Comparison of ENCODE assay signal across 8 mouse cellular contexts in genomic region chr4:95153737-95154287, GRCm38 (mm10).
DNase-seq lines count a peak whose midpoint lies in the region; ATAC-seq lines count a peak whose summit lies in the region.

No protein-coding gene starts in this region.

- no peak overlapping the region for H3K4me3 ChIP-seq in hindbrain, embryonic 16.5 days (ENCODE audit: low read length)
- H3K4me3 ChIP-seq in liver, embryonic 11.5 days (ENCODE audit: low read depth, low read length), result no peak overlapping the region

- peak; percentile 74 for ATAC-seq in hindbrain, embryonic 16.5 days
- peak; percentile 78 for ATAC-seq in liver, embryonic 11.5 days (replicated peaks; ENCODE audit: low FRiP score)

- H3K27me3 ChIP-seq in hindbrain, embryonic 16.5 days (replicated peaks; ENCODE audit: control insufficient read depth, insufficient read depth, low read length), result no peaks in the 10 kb centered on the region
- H3K27me3 ChIP-seq in liver, embryonic 11.5 days (replicated peaks; ENCODE audit: control insufficient read depth, insufficient read depth, low read length), result no peaks in the 10 kb centered on the region

- H3K27ac ChIP-seq in hindbrain, embryonic 16.5 days (ENCODE audit: low read depth, low read length), result no peak overlapping the region; the same call in 1 of the 2 replicates
- peak overlapping the region; percentile 77; the same call in 1 of the 2 replicates for H3K27ac ChIP-seq in liver, embryonic 11.5 days (ENCODE audit: low read depth, low read length)

- intact Hi-C loops in left cerebral cortex, postnatal 36 days (cut with DNase I), result no loop called here

- 30% methylated on average over 6 of the region's 6 CpGs for WGBS in hindbrain, embryonic 16.5 days
- 15% methylated on average over 6 of the region's 6 CpGs for WGBS in liver, embryonic 11.5 days

- no peaks in the 10 kb centered on the region for H3K9me3 ChIP-seq in hindbrain, embryonic 16.5 days (ENCODE audit: control insufficient read depth, low read length)
- no peaks in the 10 kb centered on the region for H3K9me3 ChIP-seq in liver, embryonic 11.5 days (ENCODE audit: control insufficient read depth, low read length)

- H3K4me2 ChIP-seq in hindbrain, embryonic 16.5 days (ENCODE audit: low read length), result no peak overlapping the region
- peak overlapping the region; percentile 42 for H3K4me2 ChIP-seq in liver, embryonic 11.5 days

- H3K9ac ChIP-seq in hindbrain, embryonic 16.5 days (ENCODE audit: low read depth, low read length), result no peak overlapping the region
- H3K9ac ChIP-seq in liver, embryonic 11.5 days (ENCODE audit: low read depth, low read length), result peak overlapping the region; percentile 53

- peaks cover 7% of the 10 kb centered on the region; the same call in 1 of the 2 replicates for H3K4me1 ChIP-seq in hindbrain, embryonic 16.5 days (ENCODE audit: control insufficient read depth, insufficient read depth, low read depth, low read length)
- peaks cover 41% of the 10 kb centered on the region for H3K4me1 ChIP-seq in liver, embryonic 11.5 days (replicated peaks; ENCODE audit: control insufficient read depth, insufficient read depth, low read length)

- DNase-seq in ovary, adult 18-20 months (ENCODE audit: low spot score), result peak; percentile 26
- DNase-seq in ovary, postnatal 10 days (ENCODE audit: low spot score), result no peak
- peak; percentile 47 for DNase-seq in gastrocnemius, postnatal 10 days
- DNase-seq in liver, embryonic 11.5 days (ENCODE audit: low spot score), result peak; percentile 42
- DNase-seq in skeletal muscle tissue, adult 2 months (ENCODE audit: low read depth, low spot score), result peak; percentile 90
- DNase-seq in left cerebral cortex, postnatal 36 days (ENCODE audit: low spot score in 2 of 2), result no peak
- no peak for DNase-seq in cerebellum, postnatal 36 days

- no peaks in the 10 kb centered on the region for H3K36me3 ChIP-seq in hindbrain, embryonic 16.5 days (ENCODE audit: control insufficient read depth, insufficient read depth, low read length)
- H3K36me3 ChIP-seq in liver, embryonic 11.5 days (ENCODE audit: control insufficient read depth, insufficient read depth, low read length), result no peaks in the 10 kb centered on the region

Comparison
In these comparisons a context has a peak if more than half of its experiments do, and no peak if none do; other contexts are left out.
1. DNase-seq: peak in ovary, adult 18-20 months (single experiment), gastrocnemius, postnatal 10 days (single experiment), liver, embryonic 11.5 days (single experiment) and skeletal muscle tissue, adult 2 months (single experiment); none in ovary, postnatal 10 days (single experiment), left cerebral cortex, postnatal 36 days (0 of 2) and cerebellum, postnatal 36 days (0 of 2).